Mouse (Mus musculus) liver, embryonic 14.5 days (tissue): Measurements from ENCODE around the gene Dpm2. TPM values are rescaled to one million over a fixed set of nuclear protein-coding genes. Genes with fewer than 3 reads are reported as not detected.

ENCODE experiments used
- ATAC-seq: fragments of 200-750 bp; cut with Nextera tagmentation; 2 replicates; pipeline ENCODE4 v1.8.0; 2017; ENCODE audit warnings: moderate number of reproducible peaks, mild to moderate bottlenecking, moderate library complexity; ENCODE audit not compliant: insufficient read depth
- DNase-seq, 3 experiments: peaks; one replicate each; pipeline ENCODE4 v3.0.0-alpha.2; 2012 to 2013; ENCODE audit warnings: low read depth in 3 of 3, low spot score in 3 of 3
- H3K27ac ChIP-seq: fragments of 300-500 bp; sonication (generic); 2 replicates; pipeline ENCODE4 v1.5.1; 2014; ENCODE audit warnings: moderate library complexity, mild to moderate bottlenecking, control low read depth, inconsistent platforms
- H3K27me3 ChIP-seq: fragments of 300-500 bp; sonication (generic); 2 replicates; pipeline ENCODE4 v1.6.1; 2014; ENCODE audit warnings: mild to moderate bottlenecking, low read length, moderate library complexity; ENCODE audit not compliant: control insufficient read depth, insufficient read depth
- H3K36me3 ChIP-seq: fragments of 300-500 bp; sonication (generic); replicated peaks from 2 replicates; pipeline ENCODE4 v1.6.1; 2014; ENCODE audit warnings: low read depth; ENCODE audit not compliant: control insufficient read depth, insufficient read depth
- H3K4me1 ChIP-seq, 2 experiments: fragments of 200-500 bp in 1 of 2; fragments of 300-500 bp in 1 of 2; sonication (generic) in 1 of 2; replicated peaks; 2 replicates each; pipeline ENCODE4 v1.6.1; 2012 to 2014; ENCODE audit warnings: antibody characterized with exemption in 1 of 2, inconsistent platforms in 1 of 2, low read length in 1 of 2; ENCODE audit not compliant: control insufficient read depth in 2 of 2, insufficient read depth in 2 of 2
- H3K4me2 ChIP-seq: fragments of 300-500 bp; sonication (generic); 2 replicates; pipeline ENCODE4 v1.6.1; 2014; ENCODE audit warnings: low read depth, mild to moderate bottlenecking, control low read depth, moderate library complexity
- H3K4me3 ChIP-seq, 2 experiments: fragments of 200-500 bp in 1 of 2; fragments of 300-500 bp in 1 of 2; sonication (generic) in 1 of 2; 2 replicates each; pipeline ENCODE4 v1.5.1; 2012 to 2014; ENCODE audit warnings: low read depth in 2 of 2, low read length in 2 of 2, mild to moderate bottlenecking in 2 of 2, control low read depth in 1 of 2, inconsistent platforms in 1 of 2, moderate library complexity in 1 of 2; ENCODE audit not compliant: insufficient read depth in 1 of 2
- H3K9ac ChIP-seq: fragments of 300-500 bp; sonication (generic); replicated peaks from 2 replicates; pipeline ENCODE4 v1.6.1; 2014; ENCODE audit warnings: mild to moderate bottlenecking, control low read depth, moderate library complexity
- H3K9me3 ChIP-seq: fragments of 300-500 bp; sonication (generic); 2 replicates; pipeline ENCODE4 v1.6.1; 2016; ENCODE audit warnings: low read length, mixed read lengths; ENCODE audit not compliant: control insufficient read depth
- CTCF ChIP-seq: IDR thresholded peaks from 2 replicates; pipeline ENCODE4 v1.5.1; 2016; ENCODE audit warnings: antibody characterized with exemption, low read depth, control low read depth
- EP300 ChIP-seq: IDR thresholded peaks from 2 replicates; pipeline ENCODE4 v1.6.1; 2016; ENCODE audit warnings: antibody characterized with exemption, low read depth
- WGBS: fragments of 180-500 bp; shearing (Covaris S2); extraction: QIAGEN DNeasy Blood & Tissue Kit; methylation state at CpG from one replicate; pipeline ENCODE4 v1.1.7; 2014; ENCODE audit not compliant: insufficient replicate concordance; 5-methylcytosine and 5-hydroxymethylcytosine counted together
- polyA plus RNA-seq, 2 experiments: library from polyadenylated mRNA; depleted of rRNA in 1 of 2; stranded (reverse) in 1 of 2; unstranded in 1 of 2; fragments of >200 nt; fragmentation: Nextera tagmentation in 1 of 2; extraction: Ambion mirVana in 1 of 2; gene quantifications; 2 replicates each; pipeline versions ENCODE4 v1.2.1 to v1.2.3; 2012 to 2014

Gene Dpm2
- polyA plus RNA-seq, 2 experiments = 53.5 to 53.6 TPM

DNA sequence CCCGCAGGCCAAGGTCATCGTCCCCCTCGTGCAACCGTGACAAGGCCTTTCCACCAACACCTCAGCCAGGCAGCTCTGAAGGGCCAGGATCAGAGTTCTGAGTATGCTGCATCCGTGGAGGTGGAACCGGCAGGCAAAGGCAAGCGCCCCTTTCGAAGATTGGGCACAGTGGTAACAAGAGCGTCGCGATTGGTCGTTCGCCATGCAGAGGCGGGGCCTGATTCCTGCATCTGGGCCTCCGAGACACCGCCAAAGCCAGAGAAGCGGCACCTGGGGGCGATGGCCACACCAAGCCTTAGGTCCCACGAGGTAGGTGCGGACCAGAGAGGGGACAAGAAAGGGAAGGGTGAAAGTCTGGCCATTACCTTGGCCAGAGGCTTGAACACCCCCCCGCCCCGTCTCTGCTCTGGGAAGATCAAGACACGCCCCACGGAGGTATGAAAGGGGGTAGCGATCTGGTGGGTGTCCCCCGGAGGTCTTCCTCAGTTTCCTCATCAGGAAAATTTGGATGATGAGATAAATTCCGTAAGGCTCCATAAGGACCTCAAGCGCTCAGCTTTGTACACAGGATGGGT is 5.0 kb downstream of the Dpm2 start, which contains the start of gene 9430097D07Rik:
Gene 9430097D07Rik, minus strand, starts transcription at position 99 of the 575 bp plus-strand sequence.
- 14% methylated on average over 28 of the region's 28 CpGs for WGBS
- peak in 1 of 3 experiments; percentile 33 for DNase-seq
- 0 out of 2 replicates have a peak, but pooled peaks have one; percentile 19 for ATAC-seq
- no peaks in the 10 kb centered on the region for H3K9me3 ChIP-seq
- TF ChIP-seq CTCF (no peak), EP300 (no peak)
- peaks cover 7% of the 10 kb centered on the region for H3K27me3 ChIP-seq
- peak within 1 kb of the TSS; percentile 67 for H3K4me2 ChIP-seq
- no peaks in the 10 kb centered on the region for H3K36me3 ChIP-seq
- H3K27ac ChIP-seq = no peak within 1 kb of the TSS
- H3K4me1 ChIP-seq = peaks cover 3 to 10% of the 10 kb centered on the region in 2 experiments; a peak in 3 of 4 replicates
- H3K4me3 ChIP-seq = peak within 1 kb of the TSS in 1 of 2 experiments; percentile 40; a peak in 2 of 4 replicates
- H3K9ac ChIP-seq = no peak within 1 kb of the TSS

DNA sequence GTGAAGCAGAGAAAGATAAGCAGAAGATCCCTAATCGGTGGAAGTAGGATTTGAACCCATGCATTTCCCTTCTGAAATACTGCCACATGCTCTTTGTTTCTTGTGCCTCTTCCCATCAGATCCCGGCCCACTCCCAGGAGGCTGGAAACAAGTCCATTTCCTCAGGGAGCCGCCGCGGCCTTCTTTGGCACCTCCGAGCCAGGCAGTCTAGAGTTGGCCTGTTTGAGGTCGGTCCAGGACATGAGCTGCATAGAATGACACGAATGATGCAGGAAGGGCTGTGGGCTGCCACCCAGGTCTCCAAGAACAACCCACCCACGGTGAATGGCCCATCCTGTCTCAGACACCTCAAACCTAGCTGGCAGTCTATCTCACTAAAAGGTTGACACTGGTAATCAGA is 5.9 kb downstream of the Dpm2 start:
- H3K27ac ChIP-seq = no peak overlapping the region
- no peaks in the 10 kb centered on the region for H3K36me3 ChIP-seq
- H3K9ac ChIP-seq = no peak overlapping the region
- no peak overlapping the region for H3K4me3 ChIP-seq
- ATAC-seq (no peak), DNase-seq (no peak)
- peaks cover 7% of the 10 kb centered on the region for H3K27me3 ChIP-seq
- 71% methylated on average over 9 of the region's 9 CpGs for WGBS
- TF ChIP-seq CTCF (no peak), EP300 (no peak)
- H3K4me2 ChIP-seq = no peak overlapping the region
- peaks cover 5 to 8% of the 10 kb centered on the region in 2 experiments for H3K4me1 ChIP-seq
- no peaks in the 10 kb centered on the region for H3K9me3 ChIP-seq

DNA sequence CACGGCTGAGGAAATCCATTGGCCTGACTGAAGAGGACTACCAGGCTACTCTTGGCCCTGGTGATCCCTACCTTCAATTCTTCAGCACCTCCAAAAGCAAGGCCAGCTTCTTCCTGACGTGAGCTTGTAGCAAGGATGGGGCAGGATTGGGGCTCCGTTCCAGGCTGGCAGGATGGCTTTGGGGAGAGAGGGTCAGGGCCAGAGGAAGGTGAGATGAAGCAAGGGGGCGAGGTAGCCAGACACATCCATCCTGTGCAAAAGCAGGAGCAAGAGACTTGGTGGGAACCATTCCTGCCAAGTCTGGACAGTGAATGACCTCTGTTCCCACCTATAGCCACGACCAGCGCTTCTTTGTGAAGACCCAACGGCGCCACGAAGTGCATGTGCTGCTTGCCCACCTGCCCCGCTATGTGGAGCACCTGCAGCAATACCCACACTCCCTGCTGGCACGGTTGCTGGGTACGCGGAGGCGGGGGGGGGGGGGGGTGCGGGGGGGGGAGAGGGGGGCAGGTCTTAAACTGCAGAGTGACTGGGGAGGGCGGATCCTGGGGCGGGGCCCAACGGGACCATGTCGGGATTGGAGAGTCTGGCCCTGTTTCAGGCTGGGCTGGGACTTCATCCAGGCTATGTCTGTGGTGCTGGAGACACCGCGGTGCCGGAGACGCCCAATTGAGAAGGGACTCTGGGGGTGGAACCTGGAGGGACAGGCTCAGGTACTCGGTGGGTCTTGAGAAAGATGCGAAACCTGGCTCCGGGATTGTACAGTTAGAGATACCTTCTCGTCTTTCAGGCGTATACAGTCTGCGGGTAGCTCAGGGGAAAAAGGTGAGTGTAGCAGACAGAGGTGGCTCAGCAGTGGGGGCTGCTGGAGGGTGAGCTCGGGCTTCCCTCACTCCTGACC is 7.7 kb downstream of the Dpm2 start:
- Histone ChIP-seq H3K4me1 (peaks cover 9% of the 10 kb centered on the region in 2 experiments), H3K27ac (no peak overlapping the region), H3K4me2 (no peak overlapping the region), H3K36me3 (no peaks in the 10 kb centered on the region), H3K9ac (no peak overlapping the region), H3K4me3 (no peak overlapping the region), H3K27me3 (peaks cover 7% of the 10 kb centered on the region), H3K9me3 (no peaks in the 10 kb centered on the region)
- DNase-seq (no peak), ATAC-seq (no peak)
- TF ChIP-seq EP300 (no peak), CTCF (no peak)
- 39% methylated on average over 25 of the region's 30 CpGs for WGBS

DNA sequence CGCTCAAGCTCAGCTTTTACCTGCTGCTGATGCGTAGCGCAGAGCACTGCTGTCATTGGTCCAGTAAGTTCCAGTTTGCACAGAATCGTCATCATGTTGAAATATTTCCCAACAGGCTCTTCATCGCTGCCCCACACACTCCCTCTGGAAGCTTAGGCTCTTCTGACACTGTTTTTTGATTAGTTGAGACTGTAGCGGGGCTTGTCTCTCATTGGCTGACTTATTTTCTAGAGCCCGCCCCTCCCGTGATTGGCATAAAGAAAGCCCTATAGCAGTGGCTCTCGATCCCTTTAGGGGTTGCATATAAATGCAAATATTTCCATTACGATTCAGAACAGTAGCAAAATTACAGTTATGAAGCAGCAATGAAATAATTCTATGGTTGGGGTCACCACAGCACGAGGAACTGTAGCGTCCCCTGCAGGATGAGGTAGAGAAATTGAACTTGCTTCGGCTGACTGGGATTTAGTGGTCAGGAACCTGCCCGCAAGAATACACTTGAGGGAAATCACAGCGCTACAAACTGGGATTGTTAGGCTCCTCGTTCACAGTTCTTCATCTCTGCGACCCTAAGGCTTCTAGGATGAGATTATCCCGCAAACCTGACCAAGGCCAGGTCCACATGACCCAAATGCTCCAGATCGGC is 10.9 kb downstream of the Dpm2 start:
- H3K4me2 ChIP-seq = peak overlapping the region; percentile 34
- H3K4me1 ChIP-seq = peaks cover 4 to 14% of the 10 kb centered on the region in 2 experiments; a peak in 3 of 4 replicates
- H3K27me3 ChIP-seq = peaks cover 7% of the 10 kb centered on the region; the same call in 1 of the 2 replicates
- no peaks in the 10 kb centered on the region for H3K9me3 ChIP-seq
- 39% methylated on average over 19 of the region's 19 CpGs for WGBS
- H3K27ac ChIP-seq = no peak overlapping the region
- no peaks in the 10 kb centered on the region for H3K36me3 ChIP-seq
- no peak for TF ChIP-seq CTCF
- ATAC-seq = peak; percentile 38; the same call in 1 of the 2 replicates
- H3K9ac ChIP-seq = no peak overlapping the region
- H3K4me3 ChIP-seq = peak overlapping the region in 1 of 2 experiments; percentile 32; a peak in 1 of 4 replicates
- peak in 1 of 3 experiments; percentile 33 for DNase-seq
